Mouse (Mus musculus): ENCODE data around the gene Pex11b. TPM values are rescaled to one million over a fixed set of nuclear protein-coding genes. Genes with fewer than 3 reads are reported as not detected.
"Not testable (repeated sequence)": the region's sequence is repeated elsewhere in the genome, so short reads cannot be mapped to it uniquely, and the experiment has no call there.

Pex11b gene
- total RNA-seq, 4 experiments from 2014 or later = 53.5 to 66.1 (median 58.1) TPM

DNA sequence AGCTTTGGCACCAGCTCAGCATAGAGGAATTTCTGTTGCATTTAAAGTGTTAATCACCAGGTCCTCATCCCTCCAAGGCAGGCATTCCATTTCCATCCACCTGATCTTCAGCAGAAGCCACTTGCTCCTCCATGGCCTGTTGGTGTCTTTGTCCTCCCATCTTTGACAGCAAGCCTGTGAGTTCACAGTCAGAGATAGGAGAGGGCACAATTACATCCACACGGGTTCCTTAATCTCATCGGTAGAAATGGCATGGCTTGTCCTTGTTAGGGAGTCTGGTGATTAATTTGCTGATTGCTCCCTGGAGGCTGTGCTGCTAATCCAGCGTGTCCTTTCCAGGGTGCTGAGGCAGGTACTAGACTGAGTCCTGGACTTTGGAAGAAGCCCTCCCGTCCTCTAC lies 38.3 kb downstream of the Pex11b start:
- no peak for DNase-seq (ENCODE audit: low spot score in 2 of 2)

DNA sequence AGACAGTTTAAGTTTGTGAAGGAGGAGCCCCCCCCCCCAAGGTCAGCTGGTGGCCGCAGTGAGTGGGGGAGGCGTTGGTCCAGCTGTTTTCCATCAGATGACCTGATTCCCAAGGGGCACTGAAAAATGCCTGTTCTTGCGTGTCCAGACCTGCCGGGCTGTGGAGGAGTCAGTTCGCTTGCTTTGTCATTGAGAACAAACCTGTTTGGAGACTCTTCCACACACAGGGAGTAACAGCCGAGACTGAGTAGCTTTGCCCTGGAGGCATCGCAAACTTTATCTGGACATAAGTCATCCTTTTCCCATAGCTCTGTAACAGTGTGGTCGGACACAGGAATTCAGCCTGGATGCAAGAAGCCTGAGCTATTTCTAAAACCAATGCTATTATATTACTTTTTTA lies 39.3 kb downstream of the Pex11b start:
- DNase-seq (ENCODE audit: low spot score in 2 of 2) = no peak

DNA sequence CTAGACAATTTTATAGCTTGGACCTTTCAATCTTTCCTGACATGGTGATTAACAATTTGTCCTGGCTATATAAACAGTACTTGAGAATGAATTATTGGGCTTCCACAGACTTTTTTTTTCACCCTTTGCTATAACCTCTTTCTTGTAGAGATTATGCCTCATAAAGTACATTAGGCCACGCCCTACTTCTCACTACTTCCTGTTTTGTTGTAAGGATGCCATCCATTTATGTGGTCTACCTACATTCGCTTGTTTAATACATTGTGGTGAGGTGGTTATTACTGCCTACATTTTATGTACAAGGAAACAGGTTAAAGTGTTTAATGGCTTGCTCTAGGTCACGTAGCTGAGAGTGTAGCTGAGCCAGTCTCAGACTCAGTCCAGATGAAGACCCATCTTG lies 40.0 kb downstream of the Pex11b start:
- no peak for DNase-seq (ENCODE audit: low spot score in 2 of 2)

DNA sequence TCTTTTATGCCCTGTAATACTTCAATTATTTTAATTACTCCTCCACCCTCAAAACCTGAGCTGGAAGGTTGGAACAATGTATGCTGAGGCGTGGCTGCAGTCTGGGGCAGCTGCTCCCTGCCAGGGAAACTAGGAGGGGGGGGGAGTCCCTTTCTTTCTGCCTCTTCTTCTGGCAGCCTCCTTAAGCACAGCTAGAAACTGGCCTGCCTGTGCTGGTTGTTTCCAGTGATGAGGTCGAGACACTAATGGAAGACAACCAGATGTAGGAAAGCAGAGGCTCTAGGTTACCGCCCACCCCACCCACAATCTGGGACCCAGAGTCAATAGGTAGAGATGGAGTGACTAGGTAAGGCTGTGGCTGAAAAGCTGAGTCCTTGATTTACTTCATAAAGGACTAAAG lies 40.5 kb downstream of the Pex11b start:
- no peak for DNase-seq (ENCODE audit: low spot score in 2 of 2)

DNA sequence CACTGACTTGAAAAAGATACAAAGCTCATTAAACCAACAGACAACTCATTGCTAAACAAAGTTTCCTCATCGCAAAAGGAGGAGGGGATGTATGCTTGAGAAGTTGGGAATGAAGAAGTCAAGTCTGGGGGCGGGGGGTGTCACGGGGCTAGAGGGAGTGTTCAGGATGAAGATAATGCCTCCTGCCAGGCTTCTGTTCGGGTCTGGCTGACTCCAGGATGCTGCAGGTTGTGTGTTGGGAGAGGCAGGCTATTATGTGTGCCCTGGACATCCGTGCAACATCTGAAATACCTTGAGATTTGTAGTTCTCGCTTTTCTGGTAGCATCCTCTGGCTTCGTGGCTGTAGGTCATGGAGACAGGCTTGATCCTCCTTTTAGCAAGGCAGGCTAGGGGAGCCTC lies 43.3 kb downstream of the Pex11b start:
- no peak for DNase-seq (ENCODE audit: low spot score in 2 of 2)

DNA sequence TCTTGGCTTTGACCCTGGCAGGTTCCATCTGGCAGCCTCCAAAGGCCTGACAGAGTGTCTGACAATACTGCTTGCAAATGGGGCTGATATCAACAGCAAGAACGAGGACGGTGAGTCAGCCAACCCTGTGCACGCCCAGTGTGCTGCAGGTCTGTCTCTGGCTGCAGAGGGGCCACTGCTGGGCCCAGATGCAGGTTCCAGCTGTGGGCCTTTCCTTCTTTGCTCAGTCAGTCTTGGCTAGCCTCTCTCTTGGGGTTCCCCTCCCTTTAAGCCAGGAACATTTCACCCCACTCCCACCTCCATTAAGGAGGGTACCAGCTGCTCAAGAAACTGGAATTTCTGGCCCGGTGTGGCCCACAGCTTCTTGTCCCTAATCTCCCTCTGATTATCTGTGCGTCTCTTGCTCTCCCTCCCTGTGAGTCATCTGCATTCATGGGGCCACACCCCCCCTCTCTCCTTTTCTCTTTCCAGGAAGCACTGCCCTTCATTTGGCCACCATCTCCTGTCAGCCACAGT lies 44.0 kb downstream of the Pex11b start:
- no peak for DNase-seq (ENCODE audit: low spot score in 2 of 2)

DNA sequence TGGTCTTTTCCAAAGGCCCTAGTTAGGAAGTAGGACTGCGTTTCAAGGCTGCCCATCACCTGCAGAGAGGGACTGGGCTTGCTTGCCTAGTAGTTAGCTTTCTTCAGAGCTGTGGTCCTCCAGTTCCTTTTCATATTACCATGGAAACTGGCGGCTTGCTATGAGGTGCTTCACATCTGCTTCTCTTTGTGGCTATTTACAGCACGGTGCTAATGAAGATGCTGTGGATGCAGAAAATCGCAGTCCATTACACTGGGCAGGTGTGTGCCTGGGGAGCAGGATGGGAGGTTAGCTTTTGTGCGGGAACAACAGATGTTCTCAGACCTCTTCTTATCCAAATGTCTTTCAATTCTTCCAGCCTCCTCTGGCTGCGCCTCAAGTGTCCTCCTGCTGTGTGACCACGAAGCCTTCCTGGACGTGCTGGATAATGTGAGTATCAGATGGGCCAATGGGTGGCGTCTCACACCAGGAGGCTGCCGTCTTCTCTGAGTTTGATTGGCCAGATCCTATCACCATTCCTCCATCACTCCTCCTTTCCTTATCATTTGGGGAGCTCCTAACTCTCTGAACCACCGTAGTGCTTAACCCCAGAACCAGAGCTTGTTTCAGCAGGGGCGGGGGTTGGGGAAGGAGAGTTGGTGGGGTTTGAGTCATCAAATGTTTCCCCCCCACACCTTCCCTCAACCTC lies 45.2 kb downstream of the Pex11b start:
- DNase-seq (ENCODE audit: low spot score in 2 of 2) = no peak

DNA sequence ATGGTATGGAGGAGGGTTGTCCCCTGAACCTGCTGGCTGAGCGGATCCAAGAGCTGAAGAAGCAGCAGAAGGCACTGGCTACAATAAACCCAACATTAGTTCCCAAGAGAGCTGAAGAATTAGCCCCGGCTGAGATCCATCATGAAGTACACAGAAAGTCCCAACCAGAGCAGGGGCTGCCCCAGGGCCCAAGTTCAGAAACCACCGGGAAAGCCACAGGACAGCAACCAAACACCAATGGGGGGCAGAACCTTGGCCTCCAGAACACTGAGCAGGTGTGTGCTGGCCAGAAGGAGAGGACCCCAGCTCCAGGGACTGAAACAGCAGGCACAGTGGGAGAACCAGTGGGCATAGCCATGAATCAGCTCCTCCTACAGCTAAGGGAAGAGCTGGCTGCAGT lies 48.3 kb downstream of the Pex11b start:
- no peak for DNase-seq (ENCODE audit: low spot score in 2 of 2)

DNA sequence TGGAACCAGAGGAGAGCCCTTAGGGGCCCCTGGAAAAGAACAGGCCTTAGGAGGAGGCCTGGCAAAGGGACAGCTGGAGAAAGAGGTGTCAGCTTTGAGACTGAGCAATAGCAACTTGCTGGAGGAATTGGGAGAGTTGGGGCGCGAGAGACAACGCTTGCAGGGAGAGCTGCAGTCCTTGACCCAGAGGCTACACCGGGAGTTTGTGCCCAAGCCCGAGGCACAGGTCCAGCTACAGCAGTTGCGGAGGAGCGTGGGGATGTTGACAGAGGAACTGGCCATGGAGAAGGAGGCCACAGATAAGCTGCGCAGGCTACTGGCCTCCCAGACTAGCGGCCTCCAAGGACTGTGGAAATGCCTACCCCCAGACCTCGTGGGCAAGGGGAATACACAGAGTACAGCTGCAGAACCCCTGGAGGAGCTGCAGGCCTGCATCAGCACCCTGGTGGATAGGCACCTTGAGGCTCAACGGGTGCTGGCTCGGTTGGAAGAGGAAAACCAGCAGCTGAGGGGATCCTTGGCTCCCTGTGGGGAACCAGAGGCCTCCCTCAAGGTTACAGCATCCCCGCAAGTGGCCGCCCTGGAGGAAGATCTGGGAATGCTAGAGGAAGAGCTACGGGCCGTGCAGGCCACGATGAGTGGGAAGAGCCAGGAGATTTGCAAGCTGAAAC lies 49.1 kb downstream of the Pex11b start:
- DNase-seq (ENCODE audit: low spot score in 2 of 2) = no peak

DNA sequence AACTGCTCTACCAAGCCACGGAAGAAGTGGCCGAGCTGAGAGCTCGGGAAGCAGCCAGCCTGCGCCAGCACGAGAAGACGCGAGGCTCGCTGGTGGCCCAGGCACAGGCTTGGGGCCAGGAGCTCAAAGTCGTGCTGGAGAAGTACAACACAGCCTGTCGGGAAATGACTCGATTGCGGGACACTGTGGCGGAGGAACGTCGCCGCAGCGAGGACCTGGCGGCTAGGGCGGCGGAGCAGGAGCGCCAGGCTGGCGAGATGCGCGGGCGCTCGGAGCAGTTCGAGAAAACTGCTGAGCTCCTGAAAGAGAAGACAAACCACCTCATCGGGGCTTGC lies 49.6 kb downstream of the Pex11b start:
- no peak for DNase-seq (ENCODE audit: low spot score in 2 of 2)

DNA sequence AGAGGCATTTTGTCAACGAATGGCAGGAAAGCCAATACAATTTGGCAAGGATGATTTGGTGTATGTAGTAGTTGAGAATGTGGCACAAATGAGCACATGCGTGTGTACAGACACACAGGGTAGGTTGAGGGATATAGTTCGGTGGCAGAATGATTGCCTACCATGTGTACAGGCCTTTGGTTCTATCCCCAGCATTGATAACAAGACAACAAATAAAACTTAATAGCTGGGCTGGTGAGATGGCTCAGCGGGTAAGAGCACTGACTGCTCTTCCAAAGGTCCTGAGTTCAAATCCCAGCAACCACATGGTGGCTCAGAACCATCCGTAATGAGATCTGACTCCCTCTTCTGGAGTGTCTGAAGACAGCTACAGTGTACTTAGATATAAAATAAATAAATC lies 50.9 kb downstream of the Pex11b start:
- DNase-seq (ENCODE audit: low spot score in 2 of 2) = not testable (repeated sequence)

DNA sequence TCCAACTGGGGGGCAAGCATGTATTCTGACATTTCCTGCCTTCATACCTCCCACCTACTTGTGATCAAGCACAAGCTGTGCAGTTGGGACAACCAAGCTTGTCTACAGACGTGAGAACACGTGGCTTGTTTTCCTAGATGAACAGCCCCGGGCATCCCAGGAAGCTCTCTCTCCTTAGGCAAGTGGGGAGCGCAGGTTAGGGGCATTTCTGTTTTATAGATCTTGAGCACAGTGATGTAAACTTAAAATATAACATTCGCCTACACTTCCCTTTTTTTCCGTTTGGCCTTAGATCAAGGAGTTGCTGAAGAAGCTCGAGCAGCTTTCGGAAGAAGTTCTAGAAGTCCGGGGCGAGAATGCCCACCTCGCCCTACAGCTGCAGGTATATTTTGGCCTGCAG lies 53.7 kb downstream of the Pex11b start:
- no peak for DNase-seq (ENCODE audit: low spot score in 2 of 2)

DNA sequence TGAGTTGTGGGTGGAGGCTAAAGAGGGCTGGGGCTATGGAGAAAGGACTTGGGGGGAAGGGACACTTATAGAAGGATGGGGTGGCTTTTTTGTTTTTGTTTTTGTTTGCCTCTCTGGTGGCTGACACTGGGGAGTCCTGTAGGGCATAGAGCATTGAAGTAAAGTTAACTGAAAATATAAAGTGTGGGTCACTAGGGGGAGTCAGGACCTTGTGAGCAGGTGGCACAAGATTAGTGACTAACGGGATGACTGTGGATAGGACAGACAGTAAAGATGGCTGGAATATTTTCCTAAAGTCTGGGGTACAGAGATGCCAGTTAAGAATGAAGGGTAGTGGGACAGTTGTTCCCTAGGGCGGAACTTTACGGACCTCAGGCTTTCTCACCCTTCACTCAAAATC lies 55.1 kb downstream of the Pex11b start:
- no peak for DNase-seq (ENCODE audit: low spot score in 2 of 2)

DNA sequence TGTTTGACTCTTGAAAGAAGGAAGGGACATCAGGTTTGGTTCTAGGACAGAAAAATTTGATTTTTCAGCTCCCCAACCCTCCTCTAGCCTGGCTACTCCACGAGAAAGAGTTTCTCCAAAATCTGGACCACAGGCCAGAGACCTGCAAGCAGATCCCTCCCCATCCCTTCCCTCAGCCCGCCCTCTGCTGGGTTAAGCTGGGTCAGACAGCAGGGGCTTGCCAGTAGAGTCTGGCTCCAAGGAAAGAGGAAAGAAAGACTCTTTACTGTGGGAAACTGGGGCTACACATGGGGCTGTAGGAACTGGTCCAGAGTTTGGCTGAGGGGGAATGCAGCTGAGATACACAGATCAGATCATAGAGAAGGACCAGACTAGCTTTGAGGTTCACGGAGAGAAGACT lies 57.3 kb downstream of the Pex11b start:
- DNase-seq (ENCODE audit: low spot score in 2 of 2) = no peak

DNA sequence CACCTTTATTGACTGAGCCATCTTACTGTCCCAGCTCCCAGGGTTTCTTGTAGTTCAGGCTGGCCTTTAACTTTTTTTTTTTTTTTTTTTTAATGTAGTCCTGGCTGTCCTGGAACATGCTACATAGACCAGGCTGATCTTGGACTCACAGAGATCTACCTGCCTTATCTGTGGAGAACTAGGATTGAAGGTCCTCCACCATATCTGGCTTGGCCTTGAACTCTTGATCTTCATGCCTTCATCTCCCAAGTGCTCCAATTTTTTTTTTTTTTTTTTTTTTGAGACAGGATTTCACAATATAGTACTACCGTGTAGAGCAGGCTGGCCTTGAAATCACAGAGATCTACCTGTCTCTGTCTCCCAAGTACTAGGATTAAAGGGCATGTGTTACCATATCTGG lies 58.4 kb downstream of the Pex11b start:
- no peak for DNase-seq (ENCODE audit: low spot score in 2 of 2)

Other genes with a start within 250 kb of the Pex11b start
- gene BC107364, start 183.1 kb upstream of the Pex11b start, total RNA-seq (2022) = not detected
- gene Hfe2, start 110.2 kb upstream of the Pex11b start, total RNA-seq (2022) = under 1 TPM in 2 of 4 experiments, not detected in 2; 0.16 to 0.22 TPM
- 10 to 100 TPM; 23.9 to 39.1 (median 31.6) TPM for gene Txnip, start 77.4 kb upstream of the Pex11b start, total RNA-seq (2022)
- gene Gm16253, start 58.4 kb upstream of the Pex11b start, total RNA-seq (2022) = not detected
- gene Polr3gl, start 41.2 kb upstream of the Pex11b start, total RNA-seq (2022) = 10 to 100 TPM; 30.1 to 38.6 (median 32.5) TPM
- 10 to 100 TPM; 49.5 to 56.2 (median 52.6) TPM for gene Ankrd34a, start 38.7 kb upstream of the Pex11b start, total RNA-seq (2022)
- 10 to 100 TPM; 29.9 to 34.2 (median 31.4) TPM for gene Lix1l, start 34.2 kb upstream of the Pex11b start, total RNA-seq (2022)
- 10 to 100 TPM; 45.5 to 61.5 (median 48.7) TPM for gene Rbm8a, start 5.4 kb upstream of the Pex11b start, total RNA-seq (2022)
- gene Gm42957, start 98 bp downstream of the Pex11b start, total RNA-seq (2022) = 1 to 10 TPM in 1 of 4 experiments, under 1 TPM in 3; 0.36 to 1.1 (median 0.66) TPM
- gene Itga10, start 10.2 kb downstream of the Pex11b start, total RNA-seq (2022) = 1 to 10 TPM; 1.5 to 4.0 (median 3.2) TPM
- gene Ankrd35, start 34.8 kb downstream of the Pex11b start, total RNA-seq (2022) = 1 to 10 TPM; 5.9 to 8.7 (median 6.7) TPM
- 10 to 100 TPM; 30.3 to 37.7 (median 34.3) TPM for gene Pias3, start 61.0 kb downstream of the Pex11b start, total RNA-seq (2022)
- 10 to 100 TPM; 12.6 to 18.6 (median 14.5) TPM for gene Nudt17, start 73.2 kb downstream of the Pex11b start, total RNA-seq (2022)
- 10 to 100 TPM; 23.0 to 25.4 (median 25.0) TPM for gene Polr3c, start 92.3 kb downstream of the Pex11b start, total RNA-seq (2022)
- gene Rnf115, start 92.3 kb downstream of the Pex11b start, total RNA-seq (2022) = 10 to 100 TPM; 58.6 to 61.8 (median 60.4) TPM
- under 1 TPM in 2 of 4 experiments, not detected in 2; 0.25 to 0.26 TPM for gene Pdzk1, start 193.9 kb downstream of the Pex11b start, total RNA-seq (2022)
- gene Cd160, start 194.0 kb downstream of the Pex11b start, total RNA-seq (2022) = not detected

All from layer of hippocampus, adult 8-10 months (tissue).